Mouse (Mus musculus) stomach, postnatal 0 days (tissue): Measurements from ENCODE around the gene Fam78b. TPM values are rescaled to one million over a fixed set of nuclear protein-coding genes. Genes with fewer than 3 reads are reported as not detected.

Source experiments
- ATAC-seq: fragments of 200-750 bp; cut with Nextera tagmentation; 2 replicates; pipeline ENCODE4 v1.8.0; 2017; ENCODE audit not compliant: low FRiP score, low TSS enrichment
- DNase-seq: peaks from one replicate; pipeline ENCODE4 v3.0.0-alpha.2; 2016; ENCODE audit warnings: low spot score
- H3K27ac ChIP-seq: fragments of 300-500 bp; sonication (generic); replicated peaks from 2 replicates; pipeline ENCODE4 v1.5.1; 2014; ENCODE audit warnings: mild to moderate bottlenecking, control low read depth
- H3K27me3 ChIP-seq: fragments of 300-500 bp; sonication (generic); 2 replicates; pipeline ENCODE4 v1.6.1; 2014; ENCODE audit warnings: low read length; ENCODE audit not compliant: control insufficient read depth, insufficient read depth
- H3K36me3 ChIP-seq: fragments of 300-500 bp; sonication (generic); 2 replicates; pipeline ENCODE4 v1.6.1; 2014; ENCODE audit warnings: low read length, mixed read lengths; ENCODE audit not compliant: control insufficient read depth, insufficient read depth
- H3K4me1 ChIP-seq: fragments of 300-500 bp; sonication (generic); replicated peaks from 2 replicates; pipeline ENCODE4 v1.6.1; 2014; ENCODE audit warnings: antibody characterized with exemption; ENCODE audit not compliant: control insufficient read depth, insufficient read depth
- H3K4me2 ChIP-seq: fragments of 300-500 bp; sonication (generic); replicated peaks from 2 replicates; pipeline ENCODE4 v1.6.1; 2014; ENCODE audit warnings: low read depth, mild to moderate bottlenecking, control low read depth, moderate library complexity
- H3K4me3 ChIP-seq: fragments of 300-500 bp; sonication (generic); 2 replicates; pipeline ENCODE4 v1.5.1; 2014; ENCODE audit warnings: low read depth, low read length, control low read depth
- H3K9ac ChIP-seq: fragments of 300-500 bp; sonication (generic); 2 replicates; pipeline ENCODE4 v1.6.1; 2014; ENCODE audit warnings: mild to moderate bottlenecking, low read length, control low read depth, mixed read lengths
- H3K9me3 ChIP-seq: fragments of 300-500 bp; sonication (generic); 2 replicates; pipeline ENCODE4 v1.6.1; 2016; ENCODE audit warnings: low read length; ENCODE audit not compliant: control insufficient read depth
- CTCF ChIP-seq: IDR thresholded peaks from 2 replicates; pipeline ENCODE4 v1.5.1; 2016; ENCODE audit warnings: antibody characterized with exemption, low read depth, mild to moderate bottlenecking, moderate library complexity
- EP300 ChIP-seq: optimal IDR thresholded peaks from 2 replicates; pipeline ENCODE3; 2016; ENCODE audit warnings: antibody characterized with exemption
- WGBS: fragments of 180-500 bp; shearing (Covaris S2); extraction: QIAGEN DNeasy Blood & Tissue Kit; methylation state at CpG from one replicate; pipeline ENCODE4 v1.1.7; 2014; 5-methylcytosine and 5-hydroxymethylcytosine counted together
- polyA plus RNA-seq: library from polyadenylated mRNA; unstranded; fragments of >200 nt; fragmentation: Nextera tagmentation; extraction: Ambion mirVana; gene quantifications from 2 replicates; pipeline ENCODE4 v1.2.1, GENCODE M21; 2015

Fam78b gene
- polyA plus RNA-seq, 1 experiment from 2014 or later = 0.36 TPM

- Histone ChIP-seq H3K27me3 (no peaks in the 10 kb centered on the region), H3K4me2 (no peak overlapping the region), H3K36me3 (no peaks in the 10 kb centered on the region), H3K27ac (no peak overlapping the region), H3K9me3 (no peaks in the 10 kb centered on the region), H3K4me3 (no peak overlapping the region), H3K9ac (no peak overlapping the region), H3K4me1 (no peaks in the 10 kb centered on the region)
- TF ChIP-seq EP300 (no peak), CTCF (no peak)
- DNase-seq (no peak), ATAC-seq (no peak)
- WGBS = 61% methylated on average over 4 of the region's 4 CpGs
These were observed 125.1 kb downstream of the Fam78b start for GRCm38 (mm10) chr1:167126292-167126691.

GRCm38 (mm10) chr1:167135748-167136147, 134.5 kb downstream of the Fam78b start:
- DNase-seq = no peak
- H3K4me1 ChIP-seq = no peaks in the 10 kb centered on the region
- 83% methylated on average over 5 of the region's 5 CpGs for WGBS
- H3K27me3 ChIP-seq = no peaks in the 10 kb centered on the region
- H3K27ac ChIP-seq = no peak overlapping the region
- H3K4me3 ChIP-seq = no peak overlapping the region
- no peak overlapping the region for H3K4me2 ChIP-seq
- no peak for ATAC-seq
- H3K9ac ChIP-seq = no peak overlapping the region
- no peak for TF ChIP-seq CTCF
- TF ChIP-seq EP300 = no peak
- H3K36me3 ChIP-seq = no peaks in the 10 kb centered on the region
- H3K9me3 ChIP-seq = no peaks in the 10 kb centered on the region
